Mouse (Mus musculus): ENCODE measurements around the gene Vmn2r56. TPM values are rescaled to one million over a fixed set of nuclear protein-coding genes. Genes with fewer than 3 reads are reported as not detected.
"Not testable (repeated sequence)": the region's sequence is repeated elsewhere in the genome, so short reads cannot be mapped to it uniquely, and the experiment has no call there.

Vmn2r56 gene
- 0.01 TPM in 2 replicates for polyA plus RNA-seq (2012; rRNA removed)

DNA sequence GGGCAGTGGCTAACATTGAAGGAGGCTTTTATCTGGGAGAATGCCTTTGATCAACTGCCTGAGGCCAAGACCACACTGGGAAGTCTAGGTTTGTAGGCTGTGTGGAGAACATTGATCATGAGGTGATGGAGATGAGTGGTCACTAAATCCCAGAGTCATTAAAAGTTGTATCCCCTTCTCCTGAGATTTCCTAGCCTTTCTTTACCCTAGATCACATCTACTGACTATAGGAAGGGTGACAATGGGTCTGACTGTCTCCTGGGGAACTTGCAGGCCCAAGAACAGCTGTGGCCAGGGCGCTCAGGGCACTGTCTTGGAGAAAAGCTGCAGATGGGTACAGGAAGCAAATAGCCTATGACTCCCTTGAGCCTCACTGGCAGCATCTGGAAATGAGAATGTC, at the start of gene Vmn2r56:
Gene Vmn2r56, minus strand, starts transcription at position 101 of the 400 bp plus-strand sequence.
- TF ChIP-seq POLR2A (IDR thresholded peaks at IDR 0.05; ENCODE audit: borderline replicate concordance, extremely low read depth, insufficient read depth, insufficient read length, poor library complexity, severe bottlenecking) = no peak
- no peak for TF ChIP-seq CTCF (IDR thresholded peaks at IDR 0.05; ENCODE audit: borderline replicate concordance, extremely low read depth, insufficient read depth, insufficient read length)

DNA sequence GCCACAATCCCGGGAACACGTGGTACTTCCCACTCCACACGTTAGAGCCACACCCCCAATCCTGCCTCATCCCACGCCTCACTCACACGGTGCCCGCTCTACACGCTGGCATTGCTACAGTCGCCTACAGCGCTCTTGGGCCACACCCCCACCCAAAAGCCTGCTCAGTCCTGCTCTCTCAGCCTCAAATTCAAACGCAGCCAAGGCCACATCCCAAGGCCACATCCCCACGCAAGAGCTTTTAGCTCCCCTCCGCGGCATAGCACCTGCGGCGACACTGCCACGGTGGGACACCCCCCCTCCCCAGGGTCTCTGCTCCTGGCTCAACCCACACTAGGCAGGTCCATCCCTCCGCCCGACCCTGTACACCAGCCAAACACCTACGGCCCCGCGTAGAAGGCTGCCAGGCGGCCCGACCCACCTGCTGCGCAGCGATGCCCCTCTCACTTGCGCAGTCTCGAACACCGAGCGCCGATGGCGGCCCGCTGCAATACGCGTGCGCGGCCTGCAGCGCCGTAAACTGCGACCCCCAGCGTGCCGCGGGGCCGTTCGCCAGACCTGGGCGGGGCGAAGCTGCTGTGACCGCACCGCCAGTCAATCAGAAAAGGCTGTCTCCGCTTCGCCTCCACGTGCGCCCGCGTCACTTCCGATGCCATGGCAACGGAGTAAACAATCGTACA, 45.5 kb upstream of the Vmn2r56 start:
- TF ChIP-seq CTCF (IDR thresholded peaks at IDR 0.05; ENCODE audit: borderline replicate concordance, extremely low read depth, insufficient read depth, insufficient read length) (no peak), POLR2A (IDR thresholded peaks at IDR 0.05; ENCODE audit: borderline replicate concordance, extremely low read depth, insufficient read depth, insufficient read length, poor library complexity, severe bottlenecking) (no peak)
- peak; percentile 96 for DNase-seq (ENCODE audit: low read depth)

More for the DNA sequence above, at the start of gene Vmn2r56:
- no peak for DNase-seq (ENCODE audit: low read depth)

DNA sequence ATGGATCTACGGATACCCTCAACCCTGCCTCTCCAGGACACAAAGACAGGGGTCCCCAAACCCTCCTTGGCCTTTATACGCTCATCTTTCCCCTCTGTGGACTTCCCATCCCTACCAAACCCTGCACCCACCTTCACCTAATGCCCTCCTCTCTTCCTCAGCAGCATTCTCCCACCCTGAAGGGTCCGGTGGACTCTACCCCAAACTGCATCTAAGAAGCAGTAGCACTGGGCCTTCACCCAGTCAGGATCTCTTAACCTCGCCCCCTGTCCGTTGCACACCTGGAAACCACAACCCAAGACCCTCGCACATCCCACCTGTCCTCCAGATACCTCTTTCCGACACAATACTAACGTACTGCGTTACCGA, 45.0 kb upstream of the Vmn2r56 start:
- TF ChIP-seq POLR2A (IDR thresholded peaks at IDR 0.05; ENCODE audit: borderline replicate concordance, extremely low read depth, insufficient read depth, insufficient read length, poor library complexity, severe bottlenecking) (no peak), CTCF (IDR thresholded peaks at IDR 0.05; ENCODE audit: borderline replicate concordance, extremely low read depth, insufficient read depth, insufficient read length) (no peak)
- no peak for DNase-seq (ENCODE audit: low read depth)

DNA sequence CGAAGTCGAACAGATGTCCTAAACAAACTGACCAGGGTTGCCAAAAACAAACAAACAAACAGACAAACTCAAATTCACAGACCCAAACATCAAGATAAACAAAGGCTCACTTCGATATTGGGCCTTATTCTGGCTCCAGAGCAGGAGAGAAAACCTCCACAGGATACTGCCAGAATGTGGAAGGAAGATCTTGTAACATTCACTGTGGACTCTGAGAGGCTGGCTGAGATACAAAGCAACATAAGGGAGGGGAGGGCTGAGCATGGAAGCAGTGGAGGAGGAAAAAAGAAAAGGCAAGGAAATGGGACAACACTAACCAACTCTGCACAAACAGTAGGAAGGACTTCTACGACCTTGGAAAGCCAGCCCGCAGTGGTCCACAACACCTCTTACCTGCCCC, 44.3 kb upstream of the Vmn2r56 start:
- DNase-seq (ENCODE audit: low read depth) = peak; percentile 13
- TF ChIP-seq POLR2A (IDR thresholded peaks at IDR 0.05; ENCODE audit: borderline replicate concordance, extremely low read depth, insufficient read depth, insufficient read length, poor library complexity, severe bottlenecking) (no peak), CTCF (IDR thresholded peaks at IDR 0.05; ENCODE audit: borderline replicate concordance, extremely low read depth, insufficient read depth, insufficient read length) (no peak)

DNA sequence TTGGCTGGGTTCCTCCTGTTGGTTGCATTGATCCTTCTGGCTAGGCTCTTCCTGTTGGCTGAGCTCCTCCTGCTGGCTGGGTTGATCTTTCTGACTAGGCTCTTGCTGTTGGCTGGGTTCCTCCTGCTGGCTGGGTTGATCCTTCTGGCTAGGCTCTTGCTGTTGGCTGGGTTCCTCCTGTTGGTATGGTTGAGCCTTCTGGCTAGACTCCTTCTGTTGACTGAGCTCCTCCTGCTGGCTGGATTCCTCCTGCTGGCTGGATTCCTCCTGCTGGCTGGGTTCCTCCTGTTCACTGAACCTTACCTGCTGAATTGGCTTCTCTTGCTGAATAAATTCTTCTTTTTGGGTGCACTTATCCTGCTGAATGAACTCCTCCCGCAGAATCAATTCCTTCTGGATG, 39.8 kb upstream of the Vmn2r56 start:
- DNase-seq (ENCODE audit: low read depth) = peak; percentile 72
- TF ChIP-seq POLR2A (IDR thresholded peaks at IDR 0.05; ENCODE audit: borderline replicate concordance, extremely low read depth, insufficient read depth, insufficient read length, poor library complexity, severe bottlenecking) (no peak), CTCF (IDR thresholded peaks at IDR 0.05; ENCODE audit: borderline replicate concordance, extremely low read depth, insufficient read depth, insufficient read length) (no peak)

DNA sequence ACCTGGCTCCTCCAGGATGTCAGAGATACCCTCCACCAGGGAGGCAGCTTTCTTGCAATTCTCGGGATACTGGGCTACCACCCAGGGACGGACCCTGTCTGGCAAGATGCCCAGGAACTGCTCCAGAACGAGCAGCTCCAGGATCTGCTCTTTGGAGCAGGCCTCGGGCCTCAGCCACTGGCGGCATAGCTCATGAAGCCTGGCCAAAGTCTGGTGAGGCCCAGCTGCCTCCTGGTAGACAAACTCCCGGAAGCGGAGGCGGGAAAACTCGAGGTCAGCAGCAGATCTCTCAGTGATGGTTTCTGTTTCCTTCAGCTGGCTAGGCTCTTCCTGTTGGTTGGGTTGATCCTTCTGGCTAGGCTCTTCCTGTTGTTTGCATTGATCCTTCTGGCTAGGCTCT, 39.3 kb upstream of the Vmn2r56 start:
- DNase-seq (ENCODE audit: low read depth) = no peak
- no peak for TF ChIP-seq CTCF (IDR thresholded peaks at IDR 0.05; ENCODE audit: borderline replicate concordance, extremely low read depth, insufficient read depth, insufficient read length)
- no peak for TF ChIP-seq POLR2A (IDR thresholded peaks at IDR 0.05; ENCODE audit: borderline replicate concordance, extremely low read depth, insufficient read depth, insufficient read length, poor library complexity, severe bottlenecking)

DNA sequence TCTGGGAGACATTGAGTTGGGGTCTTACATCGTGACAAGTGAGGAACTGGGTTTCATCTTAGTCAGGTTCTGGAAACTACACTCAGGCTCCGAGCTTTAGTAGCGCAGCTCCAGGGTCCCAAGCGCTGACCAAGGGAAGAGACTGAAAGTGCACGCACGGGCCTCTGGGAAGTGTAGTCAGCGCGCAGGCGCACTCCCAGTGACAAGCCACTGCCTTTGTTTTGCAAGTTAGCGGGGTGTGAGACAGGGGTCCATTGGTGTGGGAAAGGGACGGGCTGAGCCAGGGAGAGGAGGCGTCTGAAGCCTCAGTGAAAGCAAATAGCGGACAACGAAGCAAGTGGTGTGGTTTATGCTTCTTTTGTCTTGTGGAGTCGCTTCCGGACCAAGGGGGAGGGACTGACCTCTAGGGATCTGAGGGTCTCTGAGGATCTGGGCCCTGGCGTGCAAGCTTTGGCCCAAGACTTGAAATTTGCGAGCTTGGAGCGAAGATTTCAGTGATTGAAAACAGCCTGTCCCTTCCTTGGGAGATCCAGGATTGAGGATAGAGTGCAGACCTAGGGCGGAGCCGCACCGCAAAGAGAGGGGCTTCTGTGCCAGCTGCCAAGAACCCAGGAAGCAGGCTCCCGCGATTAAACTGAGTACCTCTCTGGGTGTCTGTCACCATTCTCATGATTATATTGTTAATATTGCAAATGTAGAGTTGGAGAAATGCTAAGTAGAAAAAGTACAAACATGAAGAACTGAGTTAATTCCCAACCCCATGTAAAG, 14.8 kb upstream of the Vmn2r56 start:
- DNase-seq (ENCODE audit: low read depth) = peak; percentile 71
- TF ChIP-seq POLR2A (IDR thresholded peaks at IDR 0.05; ENCODE audit: borderline replicate concordance, extremely low read depth, insufficient read depth, insufficient read length, poor library complexity, severe bottlenecking) (no peak), CTCF (IDR thresholded peaks at IDR 0.05; ENCODE audit: borderline replicate concordance, extremely low read depth, insufficient read depth, insufficient read length) (no peak)

DNA sequence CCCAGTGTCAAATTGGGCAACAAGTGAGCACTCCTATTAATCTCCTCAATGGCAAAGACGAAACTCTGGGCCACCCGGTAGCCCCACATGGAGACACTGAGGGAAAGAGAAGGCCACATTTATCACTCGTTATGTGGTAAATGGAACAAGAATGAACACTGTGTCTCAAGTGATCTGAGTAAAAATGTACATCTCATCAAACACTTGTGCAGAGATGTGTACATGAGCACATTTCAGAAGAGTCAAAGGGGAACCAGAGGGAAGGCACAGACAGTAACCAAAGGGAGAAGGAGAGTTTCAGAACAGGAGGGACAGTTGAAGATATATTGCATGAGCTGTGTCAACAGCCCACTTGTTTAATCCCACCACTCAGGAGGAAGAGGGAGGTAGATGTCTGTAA, 49.9 kb downstream of the Vmn2r56 start, which contains the start of gene Vmn2r55:
Gene Vmn2r55, minus strand, starts transcription at position 101 of the 400 bp plus-strand sequence.
- DNase-seq (ENCODE audit: low read depth) = not testable (repeated sequence)

DNA sequence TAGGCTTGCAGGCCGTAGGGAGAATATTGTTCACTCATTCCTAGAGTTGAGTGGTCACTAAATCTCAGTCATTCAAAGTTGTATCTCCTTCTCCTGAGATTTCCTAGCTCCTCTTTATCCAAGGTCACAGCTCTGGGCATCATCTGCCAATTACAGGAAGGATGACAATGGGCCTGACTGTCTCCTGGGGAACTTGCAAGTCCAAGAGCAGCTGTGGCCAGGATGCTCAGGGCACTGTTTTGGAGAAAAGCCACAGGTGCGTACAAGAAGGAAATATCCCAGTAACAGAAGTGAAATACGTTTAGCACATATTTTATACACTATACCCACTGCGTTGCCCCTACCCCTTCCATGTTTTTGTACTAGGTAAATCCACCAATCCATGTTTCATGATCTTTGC, 94.6 kb downstream of the Vmn2r56 start, which contains the start of gene Vmn2r54:
Gene Vmn2r54, minus strand, starts transcription at position 101 of the 400 bp plus-strand sequence.
- not testable (repeated sequence) for DNase-seq (ENCODE audit: low read depth)

Other genes with a start within 250 kb of the Vmn2r56 start
- gene 2900092C05Rik, start 222.5 kb downstream of the Vmn2r56 start, polyA plus RNA-seq (2012; rRNA removed) = not detected in 2 replicates
- 0.01 TPM in 2 replicates for gene Vmn2r53, start 126.2 kb downstream of the Vmn2r56 start, polyA plus RNA-seq (2012; rRNA removed)
- gene Vmn2r54, start 94.7 kb downstream of the Vmn2r56 start, polyA plus RNA-seq (2012; rRNA removed) = 0.04 TPM in 1 of 2 replicates, not detected in the other
- not detected in 2 replicates for gene Vmn2r55, start 50.0 kb downstream of the Vmn2r56 start, polyA plus RNA-seq (2012; rRNA removed)
- gene Zscan18, start 68.6 kb upstream of the Vmn2r56 start, polyA plus RNA-seq (2012; rRNA removed) = 21.8 and 25.6 TPM in 2 replicates
- gene Zfp329, start 83.9 kb upstream of the Vmn2r56 start, polyA plus RNA-seq (2012; rRNA removed) = 19.1 and 22.6 TPM in 2 replicates
- gene Zfp110, start 99.8 kb upstream of the Vmn2r56 start, polyA plus RNA-seq (2012; rRNA removed) = 11.4 and 13.4 TPM in 2 replicates
- 9.4 and 10.5 TPM in 2 replicates for gene Zfp128, start 146.2 kb upstream of the Vmn2r56 start, polyA plus RNA-seq (2012; rRNA removed)
- 14.2 and 17.8 TPM in 2 replicates for gene Zscan22, start 162.8 kb upstream of the Vmn2r56 start, polyA plus RNA-seq (2012; rRNA removed)
- gene Rps5, start 187.3 kb upstream of the Vmn2r56 start, polyA plus RNA-seq (2012; rRNA removed) = 2,137 and 2,684 TPM in 2 replicates
- gene Rnf225, start 192.4 kb upstream of the Vmn2r56 start, polyA plus RNA-seq (2012; rRNA removed) = 2.6 and 3.3 TPM in 2 replicates
- gene Zfp324, start 230.8 kb upstream of the Vmn2r56 start, polyA plus RNA-seq (2012; rRNA removed) = 14.1 and 16.1 TPM in 2 replicates
- gene Zfp446, start 242.8 kb upstream of the Vmn2r56 start, polyA plus RNA-seq (2012; rRNA removed) = 14.2 and 16.5 TPM in 2 replicates